Mouse (Mus musculus): ENCODE results near the gene Nkx6-1. TPM values are rescaled to one million over a fixed set of nuclear protein-coding genes. Genes with fewer than 3 reads are reported as not detected.

The Nkx6-1 gene
- polyA plus RNA-seq, 1 experiment from 2014 or later = 9.3 TPM

DNA sequence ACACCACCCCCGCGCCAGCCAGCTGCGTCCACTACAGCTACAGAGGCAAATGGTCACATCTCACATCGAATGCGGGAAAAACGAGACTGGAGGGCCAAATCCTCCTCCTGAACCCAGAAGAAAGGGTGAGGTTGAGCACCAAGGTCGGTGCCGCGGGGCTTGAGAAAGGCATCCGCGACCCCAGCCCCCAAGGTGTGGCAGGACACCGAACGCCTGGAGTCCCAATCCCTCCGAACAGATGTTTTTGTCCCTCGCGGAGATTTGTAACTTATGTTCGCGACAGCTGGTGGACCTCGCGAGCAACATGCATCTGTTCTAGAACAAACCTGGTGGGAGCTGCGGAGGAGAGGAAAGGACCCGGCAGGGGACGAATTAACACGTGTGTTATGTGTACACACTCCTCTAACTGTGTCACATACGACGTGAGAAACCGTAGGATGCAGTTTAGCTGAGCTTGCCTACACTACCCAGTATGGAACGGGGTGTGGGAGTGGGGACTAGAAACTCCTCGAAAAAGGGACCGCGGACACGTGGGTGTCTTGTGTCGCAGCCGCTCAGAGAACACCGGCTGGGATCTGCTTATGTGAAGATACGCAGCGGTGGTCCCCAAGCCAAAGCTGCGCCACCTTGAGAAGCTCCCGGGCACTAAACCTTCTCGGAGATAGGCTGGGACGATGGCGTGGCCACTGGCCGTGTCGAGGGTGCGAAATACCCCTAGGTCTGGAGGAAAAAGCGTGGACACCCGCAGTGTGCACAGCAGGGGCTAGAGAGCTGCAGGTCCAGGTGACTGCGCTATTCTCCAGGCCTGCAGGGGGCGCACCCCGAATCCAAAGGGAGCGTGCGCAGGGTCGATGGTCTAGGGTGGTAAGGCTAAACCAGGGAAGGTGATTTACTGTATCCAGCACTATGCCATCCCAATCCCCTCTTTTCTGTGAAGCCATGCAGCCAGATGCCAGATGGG, 16.8 kb downstream of the Nkx6-1 start:
- DNase-seq (ENCODE audit: low spot score, missing footprints) = peak; percentile 92
- WGBS = 3% methylated on average over 53 of the region's 53 CpGs

DNA sequence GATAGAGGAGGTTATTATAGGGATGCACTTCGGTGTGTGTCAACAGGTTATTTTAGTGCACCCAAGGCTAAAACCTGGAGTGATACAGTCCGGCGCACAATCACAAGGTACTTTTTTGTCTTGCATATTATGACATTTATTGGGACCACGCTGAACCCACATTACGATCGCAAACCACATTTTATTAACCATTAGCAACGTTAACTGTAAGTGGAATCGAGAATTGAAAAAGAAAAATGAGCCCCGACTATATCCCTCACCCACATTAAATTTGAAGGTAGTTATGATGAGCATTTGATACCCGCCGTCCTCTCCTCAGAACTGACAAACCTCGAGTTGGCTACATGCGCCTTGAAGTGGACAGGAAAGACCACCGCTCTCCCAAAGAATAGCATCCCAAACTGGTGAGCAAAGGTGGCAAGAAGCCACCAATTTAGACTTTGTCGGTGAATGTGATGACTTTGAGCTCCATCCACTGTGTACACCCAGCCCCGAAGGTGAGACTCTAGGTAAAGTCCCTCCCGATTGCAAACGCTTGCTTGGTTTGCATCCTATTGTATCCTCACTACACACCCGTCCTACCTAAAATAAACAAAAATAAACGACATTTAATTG, 17.7 kb downstream of the Nkx6-1 start:
- 31% methylated on average over 20 of the region's 20 CpGs for WGBS

More for the DNA sequence above, 16.8 kb downstream of the Nkx6-1 start:
- Histone ChIP-seq H3K36me3 (ENCODE audit: control insufficient read depth, insufficient read depth, low read length) (no peaks in the 10 kb centered on the region), H3K27me3 (ENCODE audit: control insufficient read depth, insufficient read depth, low read length) (peaks cover 83% of the 10 kb centered on the region), H3K4me3 (ENCODE audit: low read depth, low read length) (no peak overlapping the region), H3K4me2 (peak overlapping the region; percentile 19; the same call in 1 of the 2 replicates), H3K9ac (ENCODE audit: low read length) (no peak overlapping the region), H3K9me3 (ENCODE audit: control insufficient read depth, low read length) (peaks cover 3% of the 10 kb centered on the region; the same call in 1 of the 2 replicates), H3K27ac (ENCODE audit: low read depth, low read length) (no peak overlapping the region), H3K4me1 (ENCODE audit: control insufficient read depth, insufficient read depth, low read length) (0 out of 2 replicates have a peak, but pooled peaks cover 3% of the 10 kb centered on the region)
- ATAC-seq (ENCODE audit: low FRiP score) = peak; percentile 55; the same call in 1 of the 2 replicates

GRCm38 (mm10) chr5:101645071-101645470, 19.7 kb downstream of the Nkx6-1 start:
- no peaks in the 10 kb centered on the region for H3K9me3 ChIP-seq (ENCODE audit: control insufficient read depth, low read length)
- H3K27me3 ChIP-seq (ENCODE audit: control insufficient read depth, insufficient read depth, low read length) = peaks cover 72% of the 10 kb centered on the region
- no peak overlapping the region for H3K4me2 ChIP-seq
- no peak overlapping the region for H3K9ac ChIP-seq (ENCODE audit: low read length)
- WGBS = 80% methylated on average over 8 of the region's 8 CpGs
- no peak overlapping the region for H3K4me3 ChIP-seq (ENCODE audit: low read depth, low read length)
- no peaks in the 10 kb centered on the region for H3K36me3 ChIP-seq (ENCODE audit: control insufficient read depth, insufficient read depth, low read length)
- no peak overlapping the region for H3K27ac ChIP-seq (ENCODE audit: low read depth, low read length)
- DNase-seq (ENCODE audit: low spot score, missing footprints) (peak; percentile 80), ATAC-seq (ENCODE audit: low FRiP score) (no peak)
- H3K4me1 ChIP-seq (ENCODE audit: control insufficient read depth, insufficient read depth, low read length) = 0 out of 2 replicates have a peak, but pooled peaks cover 3% of the 10 kb centered on the region

More for the DNA sequence above, 17.7 kb downstream of the Nkx6-1 start:
- Histone ChIP-seq H3K27ac (ENCODE audit: low read depth, low read length) (no peak overlapping the region), H3K36me3 (ENCODE audit: control insufficient read depth, insufficient read depth, low read length) (no peaks in the 10 kb centered on the region), H3K4me2 (no peak overlapping the region), H3K9ac (ENCODE audit: low read length) (no peak overlapping the region), H3K4me1 (ENCODE audit: control insufficient read depth, insufficient read depth, low read length) (0 out of 2 replicates have a peak, but pooled peaks cover 3% of the 10 kb centered on the region), H3K9me3 (ENCODE audit: control insufficient read depth, low read length) (peaks cover 3% of the 10 kb centered on the region; the same call in 1 of the 2 replicates), H3K4me3 (ENCODE audit: low read depth, low read length) (no peak overlapping the region), H3K27me3 (ENCODE audit: control insufficient read depth, insufficient read depth, low read length) (peaks cover 88% of the 10 kb centered on the region)
- no peak for ATAC-seq (ENCODE audit: low FRiP score)
- peak; percentile 90 for DNase-seq (ENCODE audit: low spot score, missing footprints)

GRCm38 (mm10) chr5:101638101-101638500, 26.7 kb downstream of the Nkx6-1 start:
- Histone ChIP-seq H3K9ac (ENCODE audit: low read length) (no peak overlapping the region), H3K36me3 (ENCODE audit: control insufficient read depth, insufficient read depth, low read length) (no peaks in the 10 kb centered on the region), H3K27ac (ENCODE audit: low read depth, low read length) (no peak overlapping the region), H3K4me2 (no peak overlapping the region), H3K9me3 (ENCODE audit: control insufficient read depth, low read length) (no peaks in the 10 kb centered on the region), H3K4me3 (ENCODE audit: low read depth, low read length) (no peak overlapping the region), H3K27me3 (ENCODE audit: control insufficient read depth, insufficient read depth, low read length) (peaks cover 12% of the 10 kb centered on the region), H3K4me1 (ENCODE audit: control insufficient read depth, insufficient read depth, low read length) (no peaks in the 10 kb centered on the region)
- peak; percentile 19 for DNase-seq (ENCODE audit: low spot score, missing footprints)
- no peak for ATAC-seq (ENCODE audit: low FRiP score)
- WGBS = 87% methylated on average over 4 of the region's 4 CpGs

Other genes with a start within 250 kb of the Nkx6-1 start
- 0.76 and 1.0 TPM in 2 replicates for gene Cds1, start 100.1 kb upstream of the Nkx6-1 start, polyA plus RNA-seq (2014; fragmentation: Nextera tagmentation; extraction: Ambion mirVana)

Measured in midbrain, embryonic 11.5 days (tissue).